Mouse (Mus musculus): Measurements from ENCODE around the gene Rptor.

GRCm38 (mm10) chr11:119558870-119559610, 43.7 kb upstream of the Rptor start:
- TF ChIP-seq CTCF (IDR thresholded peaks at IDR 0.05 in 2 of 3, conservative IDR thresholded peaks at IDR 0.05 in 1 of 3; ENCODE audit: control insufficient read depth in 1 of 3, insufficient read depth in 1 of 3, low read depth in 2 of 3, low read length in 3 of 3, poor library complexity in 1 of 3, severe bottlenecking in 1 of 3), result no peak
- TF ChIP-seq RCOR1 (IDR thresholded peaks at IDR 0.05; ENCODE audit: low read depth, low read length), result no peak
- no peak for TF ChIP-seq CHD2 (IDR thresholded peaks at IDR 0.05; ENCODE audit: low read length)
- TF ChIP-seq POLR2A (IDR thresholded peaks at IDR 0.05; ENCODE audit: control insufficient read depth in 1 of 2, insufficient read depth in 1 of 2, low read depth in 1 of 2, low read length in 2 of 2, poor library complexity in 1 of 2), result no peak
- no peak for TF ChIP-seq UBTF (IDR thresholded peaks at IDR 0.05; ENCODE audit: borderline replicate concordance, insufficient read depth, low read depth, low read length)
- no peak for TF ChIP-seq GATA1 (IDR thresholded peaks at IDR 0.05; ENCODE audit: low read depth, low read length)
- no peak for TF ChIP-seq MAZ (IDR thresholded peaks at IDR 0.05; ENCODE audit: low read depth, low read length)
- TF ChIP-seq MYC (IDR thresholded peaks at IDR 0.05; ENCODE audit: low read depth, low read length), result no peak

All from MEL (cell line).